Mouse (Mus musculus): Measurements from ENCODE around the gene Efna2. TPM values are rescaled to one million over a fixed set of nuclear protein-coding genes. Genes with fewer than 3 reads are reported as not detected.
A peak's percentile ranks its signal among the peaks of the same experiment; 100 is the strongest.

The Efna2 gene
- polyA plus RNA-seq (2015; fragmentation: Nextera tagmentation; extraction: Ambion mirVana), result 11.0 and 12.1 TPM in 2 replicates

DNA sequence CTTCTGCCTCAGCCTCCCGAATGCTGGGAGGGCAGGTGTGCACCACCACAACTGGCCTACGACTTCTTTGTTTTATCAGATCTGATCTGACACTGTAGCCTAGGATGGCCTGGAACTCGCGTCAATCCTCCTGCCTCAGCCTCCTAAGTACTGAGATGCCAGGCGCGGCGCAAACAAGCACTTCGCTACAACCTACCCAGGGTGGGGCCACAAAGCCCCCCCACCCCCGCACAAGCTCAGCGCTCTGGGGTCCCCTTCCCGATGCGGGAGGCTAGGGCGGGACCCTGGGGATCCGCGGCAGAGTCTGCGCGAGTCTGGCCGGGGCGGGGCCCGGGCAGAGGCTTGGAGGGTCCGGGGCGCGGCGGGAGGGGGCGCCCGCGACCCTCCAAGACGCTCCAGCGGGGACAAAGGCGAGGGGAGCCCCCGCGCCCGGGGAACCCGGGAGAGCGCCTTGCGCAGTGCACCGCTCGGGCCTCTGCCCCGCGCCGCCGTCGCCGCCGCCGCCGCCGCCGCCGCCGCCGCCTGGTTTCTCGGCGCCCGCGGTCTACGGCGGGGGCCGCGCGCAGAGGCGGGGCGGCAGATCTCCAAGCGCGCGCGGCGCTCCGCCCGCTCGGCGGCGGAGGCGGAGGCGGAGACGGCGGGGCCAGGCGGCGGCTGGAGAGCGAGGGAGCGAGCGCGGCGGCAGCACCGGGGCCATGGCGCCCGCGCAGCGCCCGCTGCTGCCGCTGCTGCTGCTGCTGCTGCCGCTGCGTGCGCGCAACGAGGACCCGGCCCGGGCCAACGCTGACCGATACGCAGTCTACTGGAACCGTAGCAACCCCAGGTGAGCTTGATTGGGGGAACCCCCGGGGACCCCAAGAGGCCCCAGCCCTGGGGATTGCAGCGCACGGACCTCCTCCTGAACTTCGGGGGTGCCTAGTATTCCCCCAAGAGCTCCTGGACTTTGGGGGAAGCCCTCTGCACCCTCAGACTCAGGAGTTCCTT is at the start of gene Efna2:
TSS of gene Efna2 (plus strand) at position 415 of the 984 bp plus-strand sequence.
- peak within 1 kb of the TSS; percentile 73 for H3K4me2 ChIP-seq (ENCODE audit: low read depth, low read length)
- H3K27me3 ChIP-seq (ENCODE audit: control insufficient read depth, insufficient read depth, low read depth, low read length), result no peaks in the 10 kb centered on the region
- ATAC-seq (ENCODE audit: low read depth), result peak; percentile 77
- WGBS, result 1% methylated on average over 76 of the region's 106 CpGs
- H3K36me3 ChIP-seq (ENCODE audit: control insufficient read depth, insufficient read depth, low read length), result no peaks in the 10 kb centered on the region
- H3K4me3 ChIP-seq (ENCODE audit: low read length), result peak within 1 kb of the TSS; percentile 67
- H3K4me1 ChIP-seq (replicated peaks; ENCODE audit: control insufficient read depth, insufficient read depth, low read length), result no peaks in the 10 kb centered on the region; the same call in 1 of the 2 replicates
- no peaks in the 10 kb centered on the region for H3K9me3 ChIP-seq (ENCODE audit: control insufficient read depth, low read length)
- H3K27ac ChIP-seq (ENCODE audit: low read length), result peak within 1 kb of the TSS; percentile 3
- H3K9ac ChIP-seq (ENCODE audit: low read length), result peak within 1 kb of the TSS; percentile 81

DNA sequence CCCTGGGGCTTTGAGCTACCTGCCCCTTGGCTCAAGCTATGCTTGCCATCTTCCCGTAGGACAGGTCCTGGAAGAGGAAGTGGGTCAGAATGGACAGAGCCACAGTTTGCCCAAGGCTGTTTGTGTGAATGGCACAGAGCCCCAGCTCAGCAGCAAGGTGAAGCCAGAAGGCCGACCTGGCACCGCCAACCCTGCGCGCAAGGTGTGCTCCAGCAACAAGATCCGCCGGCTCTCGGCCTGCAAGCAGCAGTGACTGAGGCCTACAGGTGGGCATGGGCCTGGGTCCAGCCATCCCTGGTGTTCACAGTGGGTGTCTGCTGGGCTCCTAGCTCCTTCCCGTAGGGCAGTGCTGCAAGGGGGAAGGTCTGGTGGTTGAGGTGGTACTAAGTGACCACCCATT is 49.4 kb upstream of the Efna2 start:
- H3K4me3 ChIP-seq (ENCODE audit: low read length), result no peak overlapping the region
- H3K9me3 ChIP-seq (ENCODE audit: control insufficient read depth, low read length), result no peaks in the 10 kb centered on the region
- H3K27me3 ChIP-seq (ENCODE audit: control insufficient read depth, insufficient read depth, low read depth, low read length), result no peaks in the 10 kb centered on the region
- ATAC-seq (ENCODE audit: low read depth), result no peak
- H3K4me2 ChIP-seq (ENCODE audit: low read depth, low read length), result no peak overlapping the region
- H3K4me1 ChIP-seq (replicated peaks; ENCODE audit: control insufficient read depth, insufficient read depth, low read length), result peaks cover 4% of the 10 kb centered on the region; the same call in 1 of the 2 replicates
- no peak overlapping the region for H3K27ac ChIP-seq (ENCODE audit: low read length)
- H3K9ac ChIP-seq (ENCODE audit: low read length), result no peak overlapping the region
- WGBS, result 86% methylated on average over 9 of the region's 9 CpGs
- H3K36me3 ChIP-seq (ENCODE audit: control insufficient read depth, insufficient read depth, low read length), result peaks cover 49% of the 10 kb centered on the region

DNA sequence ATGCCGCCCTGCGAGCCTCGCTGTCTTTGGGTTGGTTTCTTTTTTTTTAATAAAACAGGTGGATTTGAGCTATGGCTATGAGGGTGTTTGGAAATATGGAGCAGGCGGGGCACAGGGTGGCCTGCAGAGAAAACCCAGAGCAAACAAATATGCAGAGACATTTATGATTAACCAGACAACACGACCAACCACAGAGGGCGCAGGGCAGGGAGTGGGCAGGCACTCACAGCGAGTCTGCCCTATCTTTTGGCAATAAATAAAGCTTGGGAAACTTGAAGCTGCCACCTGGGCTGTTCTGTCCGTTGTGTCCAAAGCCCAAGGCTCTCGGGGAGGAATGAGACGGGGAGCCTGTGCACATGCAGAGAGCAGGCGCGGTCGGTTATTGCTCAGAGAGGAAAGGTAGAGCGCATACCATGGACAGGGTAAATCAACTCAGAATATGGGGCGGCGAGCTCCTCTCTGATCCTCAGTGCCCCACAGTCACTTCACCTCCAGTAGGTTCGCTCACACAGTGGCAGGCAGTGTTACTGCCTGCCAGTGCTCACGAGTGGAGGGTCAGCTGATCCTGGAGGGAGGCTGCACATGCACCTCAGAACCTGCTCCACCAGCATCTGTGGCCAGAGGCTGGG is 48.8 kb upstream of the Efna2 start:
- peaks cover 4% of the 10 kb centered on the region; the same call in 1 of the 2 replicates for H3K27me3 ChIP-seq (ENCODE audit: control insufficient read depth, insufficient read depth, low read depth, low read length)
- H3K9ac ChIP-seq (ENCODE audit: low read length), result no peak overlapping the region
- no peak overlapping the region for H3K4me3 ChIP-seq (ENCODE audit: low read length)
- peaks cover 4% of the 10 kb centered on the region; the same call in 1 of the 2 replicates for H3K4me1 ChIP-seq (replicated peaks; ENCODE audit: control insufficient read depth, insufficient read depth, low read length)
- no peaks in the 10 kb centered on the region for H3K9me3 ChIP-seq (ENCODE audit: control insufficient read depth, low read length)
- no peak for ATAC-seq (ENCODE audit: low read depth)
- H3K4me2 ChIP-seq (ENCODE audit: low read depth, low read length), result no peak overlapping the region
- H3K36me3 ChIP-seq (ENCODE audit: control insufficient read depth, insufficient read depth, low read length), result peaks cover 52% of the 10 kb centered on the region
- H3K27ac ChIP-seq (ENCODE audit: low read length), result no peak overlapping the region
- 69% methylated on average over 18 of the region's 18 CpGs for WGBS

DNA sequence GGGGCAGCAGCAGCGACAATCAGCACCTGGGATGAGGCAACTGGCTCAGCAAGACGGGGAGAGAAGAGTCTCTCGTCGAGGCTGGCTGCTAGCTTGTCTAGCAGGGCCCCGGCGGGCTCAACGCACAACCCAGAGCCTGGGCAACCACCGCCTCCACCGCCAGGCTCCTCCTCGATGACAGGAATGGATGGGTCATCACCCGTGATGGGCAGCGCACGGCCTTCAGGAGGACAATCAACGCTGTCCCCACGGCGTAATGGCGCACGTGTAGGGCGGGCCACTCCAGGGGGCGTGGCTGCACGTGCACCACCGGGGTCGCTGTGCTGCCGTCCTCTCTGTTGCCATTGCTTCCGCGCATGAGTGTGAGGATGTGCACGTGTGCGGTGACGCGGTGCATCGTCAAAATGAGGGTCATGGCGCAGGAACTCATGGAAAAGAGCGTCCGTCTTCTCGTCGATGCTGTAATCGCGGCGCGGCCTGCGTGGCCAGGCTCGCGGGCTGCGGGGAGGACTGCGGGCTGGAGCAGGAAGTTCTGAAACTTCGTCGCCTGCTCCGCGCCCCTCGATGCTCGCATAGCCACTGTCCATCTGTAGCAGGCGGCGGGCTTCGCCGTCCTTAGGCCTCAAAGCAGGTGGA is 47.8 kb upstream of the Efna2 start:
- no peak overlapping the region for H3K9ac ChIP-seq (ENCODE audit: low read length)
- no peak overlapping the region for H3K27ac ChIP-seq (ENCODE audit: low read length)
- 27% methylated on average over 55 of the region's 55 CpGs for WGBS
- peaks cover 11% of the 10 kb centered on the region for H3K27me3 ChIP-seq (ENCODE audit: control insufficient read depth, insufficient read depth, low read depth, low read length)
- no peak for ATAC-seq (ENCODE audit: low read depth)
- no peaks in the 10 kb centered on the region for H3K9me3 ChIP-seq (ENCODE audit: control insufficient read depth, low read length)
- peak overlapping the region; percentile 16; the same call in 1 of the 2 replicates for H3K4me2 ChIP-seq (ENCODE audit: low read depth, low read length)
- peaks cover 7% of the 10 kb centered on the region; the same call in 1 of the 2 replicates for H3K4me1 ChIP-seq (replicated peaks; ENCODE audit: control insufficient read depth, insufficient read depth, low read length)
- no peak overlapping the region for H3K4me3 ChIP-seq (ENCODE audit: low read length)
- H3K36me3 ChIP-seq (ENCODE audit: control insufficient read depth, insufficient read depth, low read length), result peaks cover 48% of the 10 kb centered on the region

DNA sequence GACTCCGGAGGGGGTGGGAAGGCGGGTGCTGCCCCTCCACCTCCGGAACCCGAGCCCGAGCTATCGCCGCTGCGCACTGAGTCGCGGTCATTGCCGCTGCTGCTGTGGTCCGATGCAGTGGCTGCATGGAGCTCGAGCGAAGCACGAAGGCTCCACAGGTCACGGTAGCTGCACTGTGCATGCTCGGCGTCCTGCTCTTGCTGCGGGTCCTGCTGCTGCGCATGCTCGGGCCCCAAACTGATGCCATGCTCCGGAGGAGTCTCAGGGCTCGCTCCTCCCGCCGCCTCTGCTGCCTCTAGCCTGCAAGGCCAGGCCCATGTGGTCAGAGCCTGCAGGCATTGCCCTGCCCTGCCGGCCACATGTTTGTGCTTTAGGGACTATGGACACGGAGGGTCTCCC is 47.3 kb upstream of the Efna2 start:
- H3K4me2 ChIP-seq (ENCODE audit: low read depth, low read length), result no peak overlapping the region
- H3K36me3 ChIP-seq (ENCODE audit: control insufficient read depth, insufficient read depth, low read length), result peaks cover 45% of the 10 kb centered on the region
- no peaks in the 10 kb centered on the region for H3K9me3 ChIP-seq (ENCODE audit: control insufficient read depth, low read length)
- peaks cover 10% of the 10 kb centered on the region; the same call in 1 of the 2 replicates for H3K4me1 ChIP-seq (replicated peaks; ENCODE audit: control insufficient read depth, insufficient read depth, low read length)
- no peak overlapping the region for H3K27ac ChIP-seq (ENCODE audit: low read length)
- 56% methylated on average over 27 of the region's 27 CpGs for WGBS
- peaks cover 16% of the 10 kb centered on the region for H3K27me3 ChIP-seq (ENCODE audit: control insufficient read depth, insufficient read depth, low read depth, low read length)
- H3K9ac ChIP-seq (ENCODE audit: low read length), result no peak overlapping the region
- H3K4me3 ChIP-seq (ENCODE audit: low read length), result no peak overlapping the region
- no peak for ATAC-seq (ENCODE audit: low read depth)

DNA sequence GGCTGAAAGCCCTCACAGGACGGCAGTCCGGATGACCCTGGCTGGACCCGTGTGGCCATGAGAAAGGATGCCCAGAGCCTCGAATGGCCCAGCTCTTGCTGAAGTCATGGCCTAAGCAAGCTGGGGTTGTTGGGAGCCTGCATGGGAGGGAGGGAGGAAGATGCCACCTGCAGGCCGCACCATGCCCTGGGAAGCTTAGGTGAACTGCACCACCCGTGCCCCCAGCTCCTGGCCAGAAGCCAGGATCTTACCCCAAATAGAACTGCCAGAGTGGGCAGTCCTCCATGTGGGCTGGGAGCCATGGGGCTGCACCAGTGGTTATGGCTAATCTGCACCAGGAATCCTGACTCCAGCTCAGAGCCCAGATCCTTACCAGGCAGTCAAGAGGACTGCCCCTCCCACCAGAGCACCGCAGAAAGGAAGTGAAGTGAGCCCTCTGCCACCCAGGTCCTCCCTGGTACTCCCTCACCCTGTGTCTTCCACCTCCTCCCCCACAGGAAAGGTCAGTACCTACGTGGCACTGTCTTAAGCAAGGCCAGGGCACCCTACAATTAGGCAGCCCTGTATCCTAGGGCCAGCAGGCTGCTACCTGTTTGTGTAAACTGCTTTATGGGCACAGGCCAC is 45.9 kb upstream of the Efna2 start:
- Histone ChIP-seq H3K9ac (ENCODE audit: low read length) (no peak overlapping the region; the same call in 1 of the 2 replicates), H3K9me3 (ENCODE audit: control insufficient read depth, low read length) (no peaks in the 10 kb centered on the region), H3K36me3 (ENCODE audit: control insufficient read depth, insufficient read depth, low read length) (peaks cover 33% of the 10 kb centered on the region), H3K4me1 (replicated peaks; ENCODE audit: control insufficient read depth, insufficient read depth, low read length) (peaks cover 22% of the 10 kb centered on the region), H3K4me3 (ENCODE audit: low read length) (no peak overlapping the region), H3K27ac (ENCODE audit: low read length) (no peak overlapping the region), H3K4me2 (ENCODE audit: low read depth, low read length) (no peak overlapping the region), H3K27me3 (ENCODE audit: control insufficient read depth, insufficient read depth, low read depth, low read length) (peaks cover 28% of the 10 kb centered on the region)
- 57% methylated on average over 8 of the region's 8 CpGs for WGBS
- ATAC-seq (ENCODE audit: low read depth), result no peak

DNA sequence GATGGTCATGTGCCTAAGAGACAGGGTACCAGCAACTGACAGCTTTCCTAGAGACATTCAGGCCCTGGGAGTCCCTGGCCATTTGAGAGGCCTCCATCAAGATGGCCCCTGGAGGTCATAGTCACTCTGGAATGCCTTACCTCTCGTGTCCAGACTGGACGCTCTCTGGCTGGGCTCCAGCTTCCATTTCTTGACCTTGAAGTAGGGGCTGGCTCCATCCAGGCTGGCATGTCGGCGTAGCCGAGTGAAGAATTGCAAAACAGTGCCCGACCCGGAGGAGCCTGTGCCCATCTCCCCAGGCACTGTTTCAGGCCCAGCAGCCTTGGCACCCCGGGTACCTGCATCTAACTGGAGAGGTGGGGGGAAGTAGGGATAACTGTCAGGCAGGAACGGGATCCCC is 44.9 kb upstream of the Efna2 start:
- Histone ChIP-seq H3K9ac (ENCODE audit: low read length) (no peak overlapping the region), H3K27ac (ENCODE audit: low read length) (no peak overlapping the region), H3K27me3 (ENCODE audit: control insufficient read depth, insufficient read depth, low read depth, low read length) (peaks cover 34% of the 10 kb centered on the region), H3K4me3 (ENCODE audit: low read length) (no peak overlapping the region), H3K36me3 (ENCODE audit: control insufficient read depth, insufficient read depth, low read length) (peaks cover 26% of the 10 kb centered on the region), H3K4me2 (ENCODE audit: low read depth, low read length) (no peak overlapping the region), H3K9me3 (ENCODE audit: control insufficient read depth, low read length) (no peaks in the 10 kb centered on the region), H3K4me1 (replicated peaks; ENCODE audit: control insufficient read depth, insufficient read depth, low read length) (peaks cover 29% of the 10 kb centered on the region)
- ATAC-seq (ENCODE audit: low read depth), result no peak
- 80% methylated on average over 9 of the region's 9 CpGs for WGBS

DNA sequence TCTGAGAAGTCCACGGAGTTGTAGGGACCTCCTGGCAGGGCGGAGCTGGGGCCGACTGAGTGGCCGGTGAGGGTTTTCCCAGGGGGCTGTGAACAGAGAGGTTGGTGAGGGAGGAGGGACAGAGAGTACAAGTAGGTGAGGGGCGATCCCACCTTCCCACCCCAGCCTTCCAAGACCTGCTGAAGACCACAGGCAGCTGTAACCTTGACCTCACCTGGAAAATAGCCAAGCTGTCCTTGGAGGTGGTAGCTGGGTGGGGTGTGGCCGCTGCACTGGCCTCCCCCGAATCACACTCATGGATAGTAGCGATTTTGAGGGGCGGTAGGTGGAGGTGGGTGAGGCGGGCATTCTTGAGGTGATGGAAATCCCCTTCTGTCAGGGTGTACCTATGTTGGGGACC is 44.1 kb upstream of the Efna2 start:
- no peak for ATAC-seq (ENCODE audit: low read depth)
- Histone ChIP-seq H3K4me1 (replicated peaks; ENCODE audit: control insufficient read depth, insufficient read depth, low read length) (peaks cover 30% of the 10 kb centered on the region), H3K4me2 (ENCODE audit: low read depth, low read length) (no peak overlapping the region), H3K4me3 (ENCODE audit: low read length) (no peak overlapping the region), H3K27me3 (ENCODE audit: control insufficient read depth, insufficient read depth, low read depth, low read length) (peaks cover 34% of the 10 kb centered on the region), H3K9ac (ENCODE audit: low read length) (no peak overlapping the region), H3K36me3 (ENCODE audit: control insufficient read depth, insufficient read depth, low read length) (peaks cover 20% of the 10 kb centered on the region), H3K27ac (ENCODE audit: low read length) (no peak overlapping the region), H3K9me3 (ENCODE audit: control insufficient read depth, low read length) (no peaks in the 10 kb centered on the region)
- 84% methylated on average over 10 of the region's 10 CpGs for WGBS
